Mouse (Mus musculus): ENCODE data around the gene Dusp13. TPM values are rescaled to one million over a fixed set of nuclear protein-coding genes. Genes with fewer than 3 reads are reported as not detected.

Gene Dusp13
- total RNA-seq, 2 experiments from 2014 or later = 0.64 TPM; not detected in 1

GRCm38 (mm10) chr14:21705462-21705861, 45.5 kb downstream of the Dusp13 start:
- no peak for DNase-seq (ENCODE audit: low spot score in 2 of 2)

GRCm38 (mm10) chr14:21703255-21703654, 47.7 kb downstream of the Dusp13 start:
- DNase-seq (ENCODE audit: low spot score in 2 of 2) = no peak

DNA sequence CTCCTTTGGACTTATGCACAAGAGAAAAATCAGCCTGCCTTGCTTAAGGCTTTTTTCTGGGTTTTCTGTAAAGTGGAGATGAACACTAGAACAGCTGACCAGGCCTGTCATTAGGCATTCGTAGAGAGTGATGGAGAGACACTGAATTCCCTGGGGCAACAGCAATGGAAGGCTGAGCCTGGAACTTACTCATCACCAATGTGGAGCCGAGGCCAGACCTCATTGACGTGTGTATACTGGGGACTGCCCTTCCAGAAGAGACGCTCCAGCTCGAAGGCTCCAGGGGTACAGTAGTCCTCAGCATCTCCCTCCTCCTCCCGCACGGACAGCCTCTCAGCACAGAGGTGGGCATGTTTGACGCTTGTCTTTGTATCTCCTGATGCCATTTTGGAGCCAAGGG, 48.3 kb downstream of the Dusp13 start:
- no peak for DNase-seq (ENCODE audit: low spot score in 2 of 2)

DNA sequence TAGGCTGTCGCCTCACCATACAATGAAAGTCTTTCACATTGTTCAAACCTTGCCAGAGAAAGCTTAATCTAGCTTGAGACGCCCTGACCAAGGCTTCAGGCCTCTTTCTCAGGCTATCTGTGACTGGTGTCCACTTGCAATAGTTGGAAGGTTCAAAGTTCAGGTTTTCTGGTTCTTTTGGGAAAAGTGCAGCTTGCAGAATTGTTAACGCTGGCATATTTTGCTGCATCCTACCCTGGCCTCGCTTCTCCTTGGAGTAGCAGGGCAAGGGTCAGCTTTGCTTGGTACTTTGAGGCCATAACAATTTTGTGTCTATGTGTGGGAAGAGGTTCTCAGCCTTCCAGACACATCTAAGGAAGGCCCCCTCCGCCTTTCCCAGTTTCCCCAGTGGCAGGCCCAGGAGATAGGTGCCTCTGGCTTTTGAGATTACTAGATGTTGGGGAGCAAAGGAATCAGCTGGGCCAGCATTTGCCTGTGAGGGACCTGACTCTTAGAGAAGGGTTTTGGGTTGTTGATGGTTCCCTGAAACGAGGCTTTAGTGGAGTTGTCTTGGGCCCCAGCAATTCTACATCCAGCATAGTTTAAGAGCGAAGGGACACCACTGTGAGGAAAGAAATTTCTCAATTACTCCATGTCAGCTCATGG, 54.7 kb downstream of the Dusp13 start:
- DNase-seq (ENCODE audit: low spot score in 2 of 2) = no peak

- DNase-seq (ENCODE audit: low spot score in 2 of 2) = no peak
Observed at GRCm38 (mm10) chr14:21695020-21695419, 56.0 kb downstream of the Dusp13 start.

DNA sequence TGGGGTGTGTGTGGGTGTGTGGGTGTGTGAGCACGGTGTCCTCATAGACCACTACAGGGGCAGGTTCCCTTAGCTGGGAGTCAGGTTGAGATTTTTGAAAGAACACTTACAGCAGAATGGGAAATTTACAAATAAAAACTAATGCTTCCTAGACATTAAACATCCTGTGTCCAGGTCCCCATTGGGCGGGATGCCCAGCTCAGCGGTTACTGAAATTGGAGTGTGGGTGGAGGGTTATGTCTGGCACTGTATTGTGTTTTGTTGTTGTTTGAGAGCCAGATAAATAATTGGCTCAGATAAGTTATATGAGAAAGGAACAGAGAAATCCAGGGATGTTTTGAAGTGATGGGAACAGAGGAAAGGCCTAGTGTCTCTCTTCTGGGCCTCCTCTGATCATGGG, 59.9 kb downstream of the Dusp13 start:
- DNase-seq (ENCODE audit: low spot score in 2 of 2) = no peak

GRCm38 (mm10) chr14:21686376-21687279, 64.4 kb downstream of the Dusp13 start:
- DNase-seq (ENCODE audit: low spot score in 2 of 2) = no peak

GRCm38 (mm10) chr14:21685411-21686146, 65.4 kb downstream of the Dusp13 start:
- DNase-seq (ENCODE audit: low spot score in 2 of 2) = no peak

DNA sequence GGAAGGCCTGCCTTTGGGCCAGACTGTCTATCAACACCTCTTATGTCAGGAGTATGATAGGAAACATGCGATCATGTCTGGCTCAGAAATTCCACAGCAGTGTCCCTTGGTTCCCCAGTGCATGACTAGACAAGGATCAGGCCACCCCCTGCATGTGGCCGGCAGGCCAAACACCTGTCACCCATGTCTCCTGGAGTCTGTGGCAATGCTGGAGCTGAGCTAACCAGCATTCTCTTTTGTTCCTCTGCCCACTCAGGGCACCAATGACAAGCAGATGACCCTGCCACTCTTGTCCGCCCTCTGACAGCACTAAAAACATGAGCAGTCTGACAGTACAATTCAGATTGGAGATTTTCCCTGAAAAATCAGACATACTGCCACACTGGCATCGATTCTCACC, 67.1 kb downstream of the Dusp13 start:
- no peak for DNase-seq (ENCODE audit: low spot score in 2 of 2)

Other genes with a start within 250 kb of the Dusp13 start
- gene Dupd1, start 36.6 kb downstream of the Dusp13 start, total RNA-seq (2021) = under 1 TPM; 0.33 to 0.48 TPM
- 10 to 100 TPM; 88.8 to 94.2 TPM for gene Samd8, start 650 bp downstream of the Dusp13 start, total RNA-seq (2021)
- gene Vdac2, start 74.1 kb upstream of the Dusp13 start, total RNA-seq (2021) = 100 to 1,000 TPM; 231 to 233 TPM
- gene Comtd1, start 97.8 kb upstream of the Dusp13 start, total RNA-seq (2021) = 10 to 100 TPM; 32.3 to 34.7 TPM
- gene Zfp503, start 238.4 kb upstream of the Dusp13 start, total RNA-seq (2021) = 1 to 10 TPM; 2.9 TPM